Mouse (Mus musculus): Measurements from ENCODE around the gene Rab6a.

The Rab6a gene

DNA sequence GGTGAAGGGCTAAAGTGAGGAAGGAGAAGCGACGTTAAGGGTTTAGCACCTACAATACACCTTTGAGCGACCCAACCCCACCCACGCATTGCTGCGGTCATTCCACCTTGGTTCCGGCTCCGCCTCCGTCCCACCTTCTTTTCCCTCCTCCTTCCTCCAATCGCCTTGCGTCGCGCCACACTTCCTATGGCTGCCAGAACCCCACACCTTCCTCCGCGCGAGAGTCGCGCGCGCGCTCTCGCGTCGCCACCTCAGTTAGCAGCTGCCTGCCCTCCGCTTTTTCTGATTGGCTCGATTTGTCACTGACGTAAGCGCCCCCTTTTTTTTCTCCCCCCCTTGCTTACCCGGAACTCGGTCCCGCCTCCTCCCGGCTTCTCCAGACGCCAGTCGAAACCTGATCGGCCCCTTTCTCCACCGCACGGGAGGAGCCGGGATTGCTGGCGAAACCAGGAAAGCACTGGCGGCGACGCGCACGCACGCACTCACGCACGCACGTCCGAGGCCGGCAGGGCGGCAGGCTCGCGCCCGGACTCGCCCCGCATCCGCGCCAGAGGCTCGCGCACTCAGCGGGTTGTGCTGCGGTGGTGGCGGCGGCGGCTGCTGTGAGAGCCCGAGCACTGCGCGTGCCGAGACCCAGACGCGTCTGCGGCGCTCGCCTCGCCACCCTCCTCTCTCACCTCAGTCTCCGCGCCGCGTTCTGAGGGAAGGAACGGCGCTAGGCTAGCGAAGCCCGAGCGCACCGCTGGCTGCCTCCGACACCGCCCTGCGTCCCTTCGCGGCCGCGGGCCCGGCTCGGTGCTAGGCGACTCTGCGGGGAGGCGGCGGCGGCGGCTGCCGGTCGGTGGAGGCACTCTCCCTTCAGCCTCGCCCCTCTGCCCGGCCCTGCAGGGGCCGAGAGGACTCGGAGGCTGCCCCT, at the start of gene Rab6a:
TSS of gene Rab6a (plus strand) at position 197 of the 916 bp plus-strand sequence.
- in situ Hi-C loops (cut with MboI, MseI) = no loop called here

DNA sequence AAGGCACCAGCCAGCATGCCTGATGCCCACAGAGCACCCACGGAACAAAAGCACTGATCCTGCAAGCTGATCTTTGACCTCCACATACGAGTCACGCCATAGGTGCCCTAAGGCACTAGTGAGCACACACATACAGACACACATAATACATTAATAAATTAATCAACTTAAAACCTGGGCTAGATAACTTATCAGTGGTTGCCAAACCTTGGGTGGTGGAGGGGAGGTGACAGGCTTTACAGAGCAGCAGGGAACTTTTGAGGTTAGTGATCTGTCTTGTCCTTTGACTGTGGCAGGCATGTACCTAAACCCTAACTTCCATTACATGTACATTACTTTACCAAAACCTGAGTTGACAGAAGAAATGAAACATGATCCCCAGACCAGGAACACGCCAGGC, 47.9 kb upstream of the Rab6a start:
- in situ Hi-C loops (cut with MboI, MseI) = no loop called here

DNA sequence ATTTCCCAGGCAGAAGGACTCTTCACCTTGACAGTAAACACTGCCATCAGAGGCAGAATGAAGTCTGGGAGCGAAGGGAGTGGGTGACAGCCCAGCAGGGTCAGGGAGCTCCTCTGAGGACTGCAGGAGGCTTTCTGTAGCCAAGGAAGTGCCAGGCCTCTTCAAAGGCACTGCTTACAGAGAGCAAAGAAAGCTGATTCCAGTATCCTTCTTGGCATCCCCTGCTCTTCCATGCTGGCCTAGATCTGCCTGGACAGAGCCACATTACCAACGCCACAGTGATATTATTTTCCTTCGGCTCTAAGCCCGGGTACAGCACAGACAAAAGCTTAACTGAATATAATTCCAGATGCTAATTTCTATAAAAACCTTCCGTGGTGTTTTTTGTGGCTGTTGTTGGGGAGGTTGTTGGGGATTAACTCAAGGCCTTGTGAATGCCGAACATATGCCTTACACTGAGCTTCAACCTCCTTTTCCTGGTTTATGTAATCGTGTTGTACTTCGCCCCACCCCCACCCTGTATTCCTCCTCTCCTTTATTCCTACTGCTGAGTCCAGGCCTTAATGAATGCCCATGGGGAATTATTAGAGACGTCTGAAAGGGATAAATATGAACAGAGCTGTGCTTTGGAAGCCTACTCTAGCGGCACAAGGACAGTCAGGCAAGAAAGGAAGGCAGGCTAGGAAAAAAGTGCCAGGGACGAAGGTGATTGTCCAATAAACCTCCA, 45.2 kb upstream of the Rab6a start:
- in situ Hi-C loops (cut with MboI, MseI) = no loop called here

DNA sequence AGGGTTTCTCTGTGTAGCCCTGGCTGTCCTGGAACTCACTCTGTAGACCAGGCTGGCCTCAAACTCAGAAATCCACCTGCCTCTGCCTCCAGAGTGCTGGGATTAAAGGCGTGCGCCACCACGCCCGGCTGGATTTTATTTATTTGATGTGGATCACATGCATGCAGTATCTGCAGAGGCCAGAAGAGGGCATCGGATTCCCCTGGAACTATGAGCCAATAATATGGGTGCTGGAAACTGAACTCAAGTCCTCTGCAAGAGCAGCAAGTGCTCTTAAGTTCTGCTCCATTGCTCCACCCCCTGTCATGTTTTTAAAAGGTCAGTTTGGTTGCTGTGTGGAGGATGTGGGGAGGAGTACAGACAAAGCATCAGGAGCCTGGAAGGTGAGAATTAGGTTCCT, 40.0 kb upstream of the Rab6a start:
- in situ Hi-C loops (cut with MboI, MseI) = loop anchor here (5.0 kb wide), 1 partner anchor 75 kb away; no protein-coding TSS in a partner anchor

DNA sequence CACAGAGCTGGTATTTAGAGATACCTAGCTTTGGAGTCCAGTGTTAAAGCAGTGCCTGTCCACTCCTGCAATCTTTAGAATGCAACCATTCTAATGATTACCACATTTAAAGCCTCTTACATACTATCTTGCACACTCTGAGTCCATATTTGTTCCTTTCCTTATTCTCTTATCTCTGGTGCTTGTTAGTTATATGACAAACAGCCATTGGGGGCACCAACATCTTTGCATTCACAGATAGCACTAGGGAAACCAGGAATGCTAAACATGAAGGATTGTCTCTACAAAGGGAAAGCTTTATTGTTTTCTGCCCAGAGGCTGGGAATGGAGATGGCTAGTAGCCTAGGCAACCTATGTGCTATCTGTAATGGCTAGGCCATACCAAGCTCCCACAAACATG, 37.3 kb upstream of the Rab6a start:
- in situ Hi-C loops (cut with MboI, MseI) = loop anchor here (5.0 kb wide), 1 partner anchor 72 kb away; no protein-coding TSS in a partner anchor

DNA sequence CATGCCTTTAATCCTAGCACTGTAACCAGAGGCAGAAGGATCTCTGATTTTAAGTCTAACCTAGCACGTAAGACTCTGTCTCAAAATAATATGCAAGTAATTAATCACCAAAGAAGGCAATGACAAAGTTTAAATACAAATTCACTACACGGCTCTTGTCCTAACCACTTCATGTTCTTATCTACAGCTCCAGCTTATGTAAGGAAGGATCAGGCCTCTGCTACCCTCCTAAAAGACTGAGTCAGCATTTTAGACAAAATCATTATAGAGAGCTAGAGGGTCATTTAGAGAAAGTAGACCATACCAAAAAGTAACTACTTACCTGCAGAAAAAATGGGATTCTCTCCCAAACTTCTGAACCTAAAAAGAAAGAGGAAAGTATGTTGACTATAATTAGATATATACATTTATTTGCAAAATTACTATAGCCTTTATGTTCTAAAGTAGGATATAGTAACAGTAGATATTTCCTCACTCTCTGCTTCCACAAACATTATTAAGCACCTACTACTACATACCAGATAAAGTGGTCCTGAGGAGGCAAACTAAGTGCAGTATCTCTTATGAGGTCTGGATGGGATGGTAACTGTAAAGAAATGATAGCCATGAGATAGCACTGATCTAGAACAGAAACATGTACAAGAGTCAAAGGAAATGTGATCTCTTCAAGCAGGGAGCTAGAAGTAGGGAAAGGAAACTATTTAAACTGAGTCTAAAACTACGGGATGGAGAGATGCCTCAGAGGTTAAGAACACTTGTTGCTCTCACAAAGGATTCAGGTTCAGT, 36.1 kb upstream of the Rab6a start:
- in situ Hi-C loops (cut with MboI, MseI) = no loop called here

DNA sequence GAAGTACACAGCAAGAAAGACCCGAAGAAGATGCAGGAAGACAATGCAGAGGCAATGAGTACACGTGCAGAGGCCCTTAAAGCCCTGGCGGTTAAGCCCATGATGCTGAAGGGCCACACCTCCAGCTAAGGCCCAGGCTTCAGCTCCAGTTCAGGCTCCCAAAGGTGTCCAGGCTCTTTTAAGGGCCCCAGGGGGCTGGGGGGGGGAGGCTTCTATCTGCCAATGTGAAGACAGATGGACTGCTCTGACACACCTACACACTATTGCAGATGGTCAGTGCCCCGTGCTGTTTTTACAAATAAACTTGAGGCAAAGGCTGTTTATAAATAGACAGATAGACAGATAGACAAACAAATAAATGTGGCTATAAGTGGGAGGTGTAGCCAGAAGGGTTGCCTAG, 35.1 kb upstream of the Rab6a start:
- in situ Hi-C loops (cut with MboI, MseI) = no loop called here

DNA sequence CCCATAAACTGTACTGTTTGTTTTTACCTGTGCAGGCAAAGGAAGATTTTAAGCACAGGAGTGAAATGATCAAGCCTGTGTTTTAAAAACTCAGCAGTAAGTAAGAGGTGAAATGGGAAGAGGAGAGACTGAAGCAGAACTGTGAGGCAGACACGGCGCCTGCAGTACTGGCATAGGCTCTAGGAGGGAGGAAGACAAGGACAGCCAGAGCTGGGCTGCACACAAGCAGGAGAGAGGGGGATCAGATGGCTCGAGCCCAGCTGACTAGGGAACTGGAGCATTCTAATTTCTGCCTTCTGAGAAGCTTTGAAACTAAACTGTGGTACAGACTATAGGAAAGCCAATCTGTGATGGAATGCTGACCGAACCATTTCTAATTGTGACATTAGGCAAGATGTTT, 34.5 kb upstream of the Rab6a start:
- in situ Hi-C loops (cut with MboI, MseI) = no loop called here

DNA sequence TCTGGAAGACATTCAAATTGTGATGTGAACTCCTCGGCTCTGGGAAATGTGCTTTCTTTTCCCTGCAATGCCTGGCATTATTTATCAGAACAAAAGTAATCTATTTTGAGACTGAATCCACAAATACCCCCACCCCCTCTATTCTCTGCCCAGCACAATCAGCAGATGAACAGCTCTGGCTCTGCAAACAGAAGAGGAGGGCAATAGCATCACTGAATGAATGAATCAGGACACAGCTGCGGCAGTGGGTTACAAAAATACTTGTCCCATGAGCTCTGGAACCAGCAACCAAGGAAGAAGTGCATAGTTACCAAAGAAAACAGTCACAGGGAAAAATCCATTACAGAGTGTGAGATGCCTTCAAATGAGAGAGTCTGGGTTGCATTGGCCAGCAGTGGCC, 28.4 kb upstream of the Rab6a start:
- in situ Hi-C loops (cut with MboI, MseI) = no loop called here

DNA sequence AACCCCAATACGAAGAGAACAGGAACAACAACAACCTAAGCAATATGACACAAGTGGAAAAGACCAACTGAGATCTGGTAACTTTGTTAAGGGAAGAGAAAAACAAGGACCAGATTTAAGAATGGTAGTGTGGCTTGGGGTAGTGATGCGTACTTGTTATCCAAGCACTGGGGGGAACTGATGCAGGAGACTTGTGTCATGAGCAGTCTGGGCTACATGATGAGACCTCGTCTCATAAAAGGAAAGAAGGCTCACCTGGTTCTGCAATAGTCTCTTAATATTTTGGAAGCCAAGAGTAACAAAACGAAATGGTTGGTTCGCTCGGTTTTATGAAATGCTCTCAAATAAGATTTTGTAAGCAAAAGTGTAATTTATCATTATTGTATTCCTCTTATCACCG, 25.0 kb upstream of the Rab6a start:
- in situ Hi-C loops (cut with MboI, MseI) = no loop called here

DNA sequence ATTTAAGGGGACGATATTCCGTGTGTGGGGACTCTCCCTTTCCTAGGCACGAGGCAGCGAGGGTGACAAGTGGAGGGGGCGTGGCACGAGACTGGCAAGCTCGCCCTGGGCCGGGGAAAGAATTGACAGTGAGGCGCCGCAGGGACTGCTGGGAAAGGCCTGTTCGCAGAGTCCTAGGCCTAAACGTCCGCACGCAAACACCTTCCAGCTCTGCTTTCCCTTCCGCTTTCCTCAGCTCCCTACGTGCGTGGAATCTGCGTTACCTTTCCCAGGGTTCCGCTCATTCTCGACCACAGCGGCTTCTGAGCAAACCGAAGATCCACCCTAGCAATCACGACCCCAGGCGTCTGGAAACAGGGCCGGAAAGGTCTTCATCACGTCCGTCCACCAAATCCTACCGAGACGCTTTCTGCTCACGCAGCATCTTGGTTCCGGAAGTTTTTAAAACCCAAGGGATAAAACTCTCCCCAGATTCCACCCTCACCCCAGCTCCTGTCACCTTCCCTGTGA, 24.4 kb upstream of the Rab6a start:
- in situ Hi-C loops (cut with MboI, MseI) = no loop called here

DNA sequence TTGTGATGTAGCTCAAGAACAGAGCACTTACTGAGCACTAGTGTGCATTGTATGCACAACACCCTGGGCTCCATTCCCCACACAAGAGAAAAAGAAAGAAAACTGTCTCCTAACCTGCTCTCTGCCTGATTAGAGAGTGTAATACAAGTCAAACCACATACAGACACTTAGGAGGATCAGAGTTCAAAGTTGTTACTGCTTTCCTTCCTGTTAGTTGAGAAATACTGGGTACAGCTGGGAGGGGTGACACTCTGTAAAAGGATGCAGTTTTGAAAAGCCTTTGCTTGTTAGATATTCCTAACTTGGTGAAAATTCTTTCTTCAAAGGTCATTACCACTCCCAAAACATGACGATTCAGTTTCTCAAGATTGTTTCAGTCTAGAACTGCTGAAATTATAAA, 17.4 kb upstream of the Rab6a start:
- in situ Hi-C loops (cut with MboI, MseI) = no loop called here

DNA sequence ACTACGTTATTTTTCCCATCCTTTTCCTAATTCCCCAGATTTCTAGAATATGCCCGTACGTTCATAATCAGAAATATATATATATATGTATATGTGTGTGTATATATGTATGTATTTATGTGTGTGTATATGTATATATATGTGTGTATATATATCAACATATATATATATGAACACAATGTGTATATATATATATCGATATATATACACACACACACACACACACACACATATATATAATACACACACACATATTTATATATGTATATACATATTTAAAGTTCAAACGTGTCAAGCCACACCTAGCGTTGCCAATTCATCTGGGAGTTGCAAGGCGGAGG, 16.7 kb upstream of the Rab6a start:
- in situ Hi-C loops (cut with MboI, MseI) = no loop called here

DNA sequence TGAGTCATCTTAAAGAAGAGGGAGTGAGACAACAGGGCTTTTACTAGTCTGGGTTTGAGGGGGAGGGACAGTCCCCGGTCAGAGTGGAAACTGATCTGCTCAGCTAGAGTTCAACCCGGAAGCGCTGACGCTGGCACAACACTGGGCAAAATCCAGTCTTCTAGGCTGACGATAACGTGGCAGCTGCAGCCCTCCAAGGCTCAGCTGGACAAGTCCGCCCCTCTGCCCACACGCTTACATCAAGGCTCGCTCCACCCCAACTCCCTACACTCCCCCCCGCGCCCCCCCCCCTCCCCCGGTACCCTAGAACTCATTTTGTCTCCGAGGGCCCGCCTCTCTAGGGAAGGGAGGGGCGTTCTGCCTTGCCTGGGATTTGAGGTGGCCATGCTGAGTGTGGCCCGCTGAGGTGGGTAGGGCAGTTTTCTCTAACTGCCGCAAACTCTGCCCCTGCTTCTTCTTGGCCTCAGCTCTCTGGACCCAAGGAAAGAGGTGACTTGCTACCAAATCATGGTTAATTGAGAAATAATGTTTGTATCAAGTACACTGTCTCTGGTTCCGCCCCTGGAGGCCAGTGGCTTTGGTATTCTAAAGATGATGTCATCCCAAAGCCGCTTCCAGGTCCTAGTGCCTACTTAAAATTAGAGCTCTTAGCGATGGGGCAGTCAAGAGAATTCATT, 16.2 kb upstream of the Rab6a start:
- in situ Hi-C loops (cut with MboI, MseI) = no loop called here

DNA sequence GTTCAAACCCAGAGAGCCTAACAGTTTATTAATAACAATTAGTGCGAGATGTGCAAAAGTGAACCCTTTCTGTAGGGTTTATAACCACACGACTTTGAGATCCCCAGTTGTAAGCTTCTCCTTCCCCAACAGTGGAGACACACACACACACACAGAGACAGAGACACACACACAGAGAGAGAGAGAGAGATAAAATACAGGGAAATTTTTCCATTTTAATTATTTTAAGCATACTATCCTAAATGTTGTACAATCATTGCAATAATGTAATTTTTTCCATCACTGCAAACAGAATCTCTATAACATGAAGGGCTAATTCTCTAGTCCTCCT, 15.7 kb upstream of the Rab6a start:
- in situ Hi-C loops (cut with MboI, MseI) = no loop called here

DNA sequence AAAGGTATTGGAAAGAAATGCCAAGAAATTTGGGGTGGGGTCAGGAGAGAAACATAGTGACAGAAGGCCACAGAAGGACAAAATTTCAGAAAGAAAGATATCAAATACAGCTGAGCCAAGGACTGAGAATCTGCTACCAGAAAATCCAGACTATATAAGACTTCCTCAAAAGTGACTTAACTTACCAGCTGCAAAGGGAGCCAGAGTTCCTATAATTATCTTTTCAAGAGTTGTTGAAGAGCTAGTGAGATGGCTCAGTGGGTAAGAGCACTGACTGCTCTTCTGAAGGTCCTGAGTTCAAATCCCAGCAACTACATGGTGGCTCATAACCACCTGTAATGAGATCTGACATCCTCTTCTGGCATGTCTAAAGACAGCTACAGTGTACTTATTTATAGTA, 13.9 kb upstream of the Rab6a start:
- in situ Hi-C loops (cut with MboI, MseI) = no loop called here

DNA sequence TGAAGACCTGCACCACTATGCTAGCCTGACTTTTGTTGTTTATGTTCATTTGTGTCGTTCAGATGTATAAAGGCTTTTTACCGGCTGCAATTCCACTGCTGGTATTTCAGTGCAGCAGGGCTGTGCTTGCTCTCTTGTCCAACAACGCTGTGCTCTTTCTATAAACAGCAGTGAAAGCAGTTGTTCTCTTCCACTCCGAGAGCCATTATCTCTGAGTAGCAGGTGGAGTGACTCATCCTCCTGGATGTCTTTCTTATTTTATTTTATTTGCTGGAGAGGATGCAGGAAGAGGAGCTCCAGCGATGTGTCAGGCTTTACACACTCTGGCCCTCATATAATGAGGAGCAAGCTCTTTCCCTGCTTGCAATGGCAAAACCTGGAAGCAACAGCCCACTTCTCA, 7.0 kb upstream of the Rab6a start:
- in situ Hi-C loops (cut with MboI, MseI) = no loop called here

DNA sequence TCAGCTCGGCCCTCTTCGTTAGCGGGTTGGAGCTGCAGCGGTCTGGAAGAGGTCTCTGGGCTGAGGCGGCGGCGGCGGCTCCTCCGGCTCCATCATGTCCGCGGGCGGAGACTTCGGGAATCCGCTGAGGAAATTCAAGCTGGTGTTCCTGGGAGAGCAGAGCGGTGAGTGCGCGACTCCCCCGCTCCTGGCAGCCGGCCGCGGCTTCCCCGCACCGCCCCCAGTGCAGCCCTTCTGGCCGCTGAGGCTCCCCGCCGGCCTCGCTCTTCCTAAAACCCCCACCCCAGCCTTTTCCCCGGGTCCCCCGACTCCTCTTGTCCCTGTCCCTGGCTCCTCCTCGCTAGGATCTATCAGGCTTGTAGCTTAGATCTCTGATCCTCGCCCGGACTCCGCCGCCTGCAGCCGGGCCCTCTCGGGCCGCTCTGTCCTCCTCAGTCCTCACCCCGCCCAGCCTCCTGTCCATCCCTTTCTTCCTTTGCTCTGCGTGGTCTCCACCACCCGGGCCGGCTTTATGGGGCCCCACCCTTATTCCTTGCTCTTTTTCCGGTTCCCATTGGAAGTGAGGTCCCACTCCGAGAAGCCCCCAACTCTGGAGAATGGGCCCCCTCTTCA, 1.0 kb downstream of the Rab6a start, which contains the start of gene Mrpl48:
TSS of gene Mrpl48 (minus strand) at position 172 of the 612 bp plus-strand sequence.
- in situ Hi-C loops (cut with MboI, MseI) = no loop called here

DNA sequence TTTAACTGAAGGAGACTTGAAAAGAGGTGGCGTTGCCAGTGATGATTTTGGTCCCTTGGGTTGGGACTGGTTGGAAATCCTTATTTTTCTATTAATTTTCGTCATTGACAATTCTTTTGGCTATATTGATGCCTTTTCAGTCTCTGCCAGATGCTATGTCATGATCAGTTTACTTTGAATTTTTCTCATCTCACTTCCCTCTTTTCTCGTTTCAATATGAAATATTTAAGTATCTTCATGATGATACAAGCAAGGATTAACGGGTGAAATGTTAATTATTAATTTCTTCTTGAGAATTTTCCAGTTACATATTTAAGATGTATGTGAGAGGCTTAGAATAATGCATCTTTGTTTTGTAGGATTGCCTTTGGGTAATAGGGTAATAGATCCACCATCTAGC, 1.7 kb downstream of the Rab6a start:
- in situ Hi-C loops (cut with MboI, MseI) = no loop called here

DNA sequence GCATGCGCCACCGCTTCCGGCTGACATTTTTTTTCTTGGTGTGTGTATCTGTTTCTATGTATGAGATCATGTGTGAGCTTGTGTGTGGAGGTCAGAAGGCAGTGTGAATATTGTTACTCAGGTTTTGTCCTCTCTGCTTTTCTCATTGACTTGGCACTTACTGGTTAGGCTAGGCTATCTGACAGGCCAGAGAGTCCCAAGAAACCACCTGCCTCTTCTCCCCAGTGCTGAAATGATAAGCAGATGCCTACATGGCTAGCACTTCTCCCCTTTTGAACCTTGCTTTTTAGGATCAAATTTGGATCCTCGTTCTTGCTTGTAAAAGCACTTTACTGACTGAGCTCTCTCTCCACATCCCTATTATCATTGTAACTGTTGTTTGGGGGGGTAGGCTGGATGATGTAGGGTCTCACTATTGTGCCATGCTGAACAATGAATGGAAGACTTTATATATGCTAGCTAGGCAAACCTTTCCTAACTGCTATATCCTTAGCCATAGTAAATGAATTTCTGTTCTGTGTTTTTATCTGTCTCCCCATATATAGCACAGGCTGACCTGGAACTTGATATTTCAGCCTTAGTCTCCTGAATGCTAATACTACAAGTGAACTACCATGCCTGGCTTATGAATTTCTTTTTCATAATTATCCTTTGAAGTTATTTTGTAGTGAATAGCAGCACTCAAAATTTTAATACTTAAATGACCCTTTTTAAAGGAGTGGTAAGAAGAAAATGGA, 9.1 kb downstream of the Rab6a start:
- in situ Hi-C loops (cut with MboI, MseI) = no loop called here
